Mouse (Mus musculus) limb, embryonic 13.5 days (tissue): Measurements from ENCODE around the gene Nfib. TPM values are rescaled to one million over a fixed set of nuclear protein-coding genes. Genes with fewer than 3 reads are reported as not detected.

Source experiments
- ATAC-seq: fragments of 200-750 bp; cut with Nextera tagmentation; 2 replicates; pipeline ENCODE4 v1.8.0; 2017; ENCODE audit warnings: low read depth, moderate number of reproducible peaks, moderate TSS enrichment; ENCODE audit not compliant: low FRiP score
- H3K27ac ChIP-seq: fragments of 300-500 bp; sonication (generic); 2 replicates; pipeline ENCODE4 v1.5.1; 2015; ENCODE audit warnings: inconsistent platforms, mild to moderate bottlenecking, moderate library complexity
- H3K27me3 ChIP-seq: fragments of 300-500 bp; sonication (generic); 2 replicates; pipeline ENCODE4 v1.6.1; 2015; ENCODE audit warnings: mild to moderate bottlenecking, inconsistent platforms
- H3K36me3 ChIP-seq: fragments of 300-500 bp; sonication (generic); 2 replicates; pipeline ENCODE4 v1.6.1; 2015; ENCODE audit warnings: inconsistent platforms, mild to moderate bottlenecking, moderate library complexity
- H3K4me1 ChIP-seq: fragments of 300-500 bp; sonication (generic); 2 replicates; pipeline ENCODE4 v1.6.1; 2015; ENCODE audit warnings: inconsistent platforms
- H3K4me2 ChIP-seq: fragments of 300-500 bp; sonication (generic); replicated peaks from 2 replicates; pipeline ENCODE4 v1.6.1; 2015; ENCODE audit warnings: inconsistent platforms, mild to moderate bottlenecking, moderate library complexity
- H3K4me3 ChIP-seq: fragments of 300-500 bp; sonication (generic); 2 replicates; pipeline ENCODE4 v1.5.1; 2015; ENCODE audit warnings: moderate library complexity, mild to moderate bottlenecking, inconsistent platforms
- H3K9ac ChIP-seq: fragments of 300-500 bp; sonication (generic); 2 replicates; pipeline ENCODE4 v1.6.1; 2015; ENCODE audit warnings: mild to moderate bottlenecking, inconsistent platforms
- H3K9me3 ChIP-seq: fragments of 300-500 bp; sonication (generic); 2 replicates; pipeline ENCODE4 v1.6.1; 2016; ENCODE audit warnings: inconsistent platforms
- WGBS: fragments of 180-500 bp; shearing (Covaris S2); methylation state at CpG from one replicate; pipeline ENCODE4 v1.1.7; 2015; 5-methylcytosine and 5-hydroxymethylcytosine counted together
- polyA plus RNA-seq: library from polyadenylated mRNA; unstranded; fragments of >200 nt; fragmentation: Nextera tagmentation; extraction: Ambion mirVana; gene quantifications from 2 replicates; pipeline ENCODE4 v1.2.1, GENCODE M21; 2015

Nfib gene
- polyA plus RNA-seq, 1 experiment from 2014 or later, result 121 TPM

GRCm38 (mm10) chr4:82605034-82605784 lies 100.3 kb downstream of the Nfib start:
- 0 out of 2 replicates have a peak overlapping the region, but pooled peaks have one; percentile 8 for H3K4me3 ChIP-seq
- H3K36me3 ChIP-seq, result no peaks in the 10 kb centered on the region
- H3K27ac ChIP-seq, result peak overlapping the region; percentile 90
- H3K4me2 ChIP-seq, result peak overlapping the region; percentile 53
- H3K9me3 ChIP-seq, result peaks cover 12% of the 10 kb centered on the region; the same call in 1 of the 2 replicates
- no peaks in the 10 kb centered on the region for H3K27me3 ChIP-seq
- no peak overlapping the region for H3K9ac ChIP-seq
- peaks cover 41% of the 10 kb centered on the region for H3K4me1 ChIP-seq
- WGBS, result 23% methylated on average over 14 of the region's 14 CpGs
- peak; percentile 79 for ATAC-seq

- H3K4me2 ChIP-seq, result peak overlapping the region; percentile 53
Observed at GRCm38 (mm10) chr4:82604501-82604900, 101.0 kb downstream of the Nfib start.

GRCm38 (mm10) chr4:82600636-82601035 lies 104.9 kb downstream of the Nfib start:
- H3K9me3 ChIP-seq, result peaks cover 12% of the 10 kb centered on the region; the same call in 1 of the 2 replicates
- no peak overlapping the region for H3K4me2 ChIP-seq
- no peaks in the 10 kb centered on the region for H3K27me3 ChIP-seq
- H3K4me1 ChIP-seq, result peaks cover 36% of the 10 kb centered on the region
- H3K4me3 ChIP-seq, result no peak overlapping the region
- no peak for ATAC-seq
- no peak overlapping the region for H3K9ac ChIP-seq
- WGBS, result 89% methylated on average over 1 of the region's 1 CpGs
- H3K36me3 ChIP-seq, result no peaks in the 10 kb centered on the region
- no peak overlapping the region for H3K27ac ChIP-seq

More at GRCm38 (mm10) chr4:82604501-82604900, 101.0 kb downstream of the Nfib start:
- no peaks in the 10 kb centered on the region for H3K27me3 ChIP-seq
- peak; percentile 84 for ATAC-seq
- H3K36me3 ChIP-seq, result no peaks in the 10 kb centered on the region
- H3K27ac ChIP-seq, result peak overlapping the region; percentile 90
- peaks cover 38% of the 10 kb centered on the region for H3K4me1 ChIP-seq
- H3K4me3 ChIP-seq, result no peak overlapping the region
- H3K9me3 ChIP-seq, result peaks cover 12% of the 10 kb centered on the region; the same call in 1 of the 2 replicates
- 19% methylated on average over 4 of the region's 4 CpGs for WGBS
- H3K9ac ChIP-seq, result no peak overlapping the region

GRCm38 (mm10) chr4:82598436-82598835 lies 107.1 kb downstream of the Nfib start:
- Histone ChIP-seq H3K27me3 (no peaks in the 10 kb centered on the region), H3K9ac (no peak overlapping the region), H3K27ac (no peak overlapping the region), H3K4me1 (peaks cover 16% of the 10 kb centered on the region), H3K36me3 (no peaks in the 10 kb centered on the region), H3K9me3 (peaks cover 12% of the 10 kb centered on the region; the same call in 1 of the 2 replicates), H3K4me2 (no peak overlapping the region), H3K4me3 (no peak overlapping the region)
- peak; percentile 24; the same call in 1 of the 2 replicates for ATAC-seq
- 46% methylated on average over 4 of the region's 4 CpGs for WGBS

GRCm38 (mm10) chr4:82593681-82594666 lies 111.6 kb downstream of the Nfib start:
- Histone ChIP-seq H3K27me3 (no peaks in the 10 kb centered on the region), H3K4me3 (no peak overlapping the region), H3K9ac (no peak overlapping the region), H3K4me2 (no peak overlapping the region), H3K36me3 (no peaks in the 10 kb centered on the region), H3K27ac (no peak overlapping the region), H3K9me3 (no peaks in the 10 kb centered on the region), H3K4me1 (peaks cover 19% of the 10 kb centered on the region)
- ATAC-seq, result no peak
- 80% methylated on average over 10 of the region's 10 CpGs for WGBS

GRCm38 (mm10) chr4:82592086-82593030 lies 113.2 kb downstream of the Nfib start:
- Histone ChIP-seq H3K27me3 (no peaks in the 10 kb centered on the region), H3K4me3 (no peak overlapping the region), H3K27ac (no peak overlapping the region), H3K4me1 (0 out of 2 replicates have a peak, but pooled peaks cover 12% of the 10 kb centered on the region), H3K4me2 (no peak overlapping the region), H3K36me3 (no peaks in the 10 kb centered on the region), H3K9me3 (no peaks in the 10 kb centered on the region), H3K9ac (no peak overlapping the region)
- no peak for ATAC-seq
- 50% methylated on average over 7 of the region's 7 CpGs for WGBS

GRCm38 (mm10) chr4:82589345-82589890 lies 116.1 kb downstream of the Nfib start:
- ATAC-seq, result peak; percentile 48; the same call in 1 of the 2 replicates

GRCm38 (mm10) chr4:82588718-82589117 lies 116.8 kb downstream of the Nfib start:
- Histone ChIP-seq H3K4me2 (no peak overlapping the region), H3K4me1 (0 out of 2 replicates have a peak, but pooled peaks cover 12% of the 10 kb centered on the region), H3K27ac (no peak overlapping the region), H3K4me3 (no peak overlapping the region), H3K9me3 (no peaks in the 10 kb centered on the region), H3K36me3 (no peaks in the 10 kb centered on the region), H3K27me3 (no peaks in the 10 kb centered on the region), H3K9ac (no peak overlapping the region)
- no peak for ATAC-seq
- 84% methylated on average over 5 of the region's 5 CpGs for WGBS

More at GRCm38 (mm10) chr4:82589345-82589890, 116.1 kb downstream of the Nfib start:
- no peak overlapping the region for H3K4me2 ChIP-seq
- H3K27me3 ChIP-seq, result no peaks in the 10 kb centered on the region
- 0 out of 2 replicates have a peak, but pooled peaks cover 12% of the 10 kb centered on the region for H3K4me1 ChIP-seq
- WGBS, result 36% methylated on average over 4 of the region's 4 CpGs
- no peak overlapping the region for H3K9ac ChIP-seq
- H3K36me3 ChIP-seq, result no peaks in the 10 kb centered on the region
- H3K9me3 ChIP-seq, result no peaks in the 10 kb centered on the region
- H3K4me3 ChIP-seq, result no peak overlapping the region
- no peak overlapping the region for H3K27ac ChIP-seq

- Histone ChIP-seq H3K27ac (no peak overlapping the region), H3K27me3 (no peaks in the 10 kb centered on the region), H3K36me3 (no peaks in the 10 kb centered on the region), H3K9me3 (no peaks in the 10 kb centered on the region), H3K4me1 (0 out of 2 replicates have a peak, but pooled peaks cover 9% of the 10 kb centered on the region), H3K4me2 (no peak overlapping the region), H3K9ac (no peak overlapping the region), H3K4me3 (no peak overlapping the region)
- no peak for ATAC-seq
- WGBS, result 82% methylated on average over 16 of the region's 16 CpGs
Observed at GRCm38 (mm10) chr4:82587146-82587870, 118.2 kb downstream of the Nfib start.

GRCm38 (mm10) chr4:82586637-82587036 lies 118.9 kb downstream of the Nfib start:
- no peaks in the 10 kb centered on the region for H3K27me3 ChIP-seq
- H3K4me1 ChIP-seq, result 0 out of 2 replicates have a peak, but pooled peaks cover 9% of the 10 kb centered on the region
- no peak overlapping the region for H3K4me2 ChIP-seq
- H3K36me3 ChIP-seq, result no peaks in the 10 kb centered on the region
- no peak for ATAC-seq
- H3K9ac ChIP-seq, result no peak overlapping the region
- H3K4me3 ChIP-seq, result no peak overlapping the region
- H3K27ac ChIP-seq, result no peak overlapping the region
- H3K9me3 ChIP-seq, result no peaks in the 10 kb centered on the region
- WGBS, result 87% methylated on average over 5 of the region's 5 CpGs
